Mouse (Mus musculus) thymus, adult 2 months (tissue): Measurements from ENCODE around the gene Hdac4.

ENCODE experiments used
- CTCF ChIP-seq: fragments of 200-500 bp; IDR thresholded peaks from 2 replicates; pipeline ENCODE4 v1.5.1; 2012; ENCODE audit warnings: mild to moderate bottlenecking, control low read depth, low read length, moderate library complexity, borderline replicate concordance; ENCODE audit not compliant: control insufficient read depth, poor library complexity, insufficient read depth; ENCODE audit errors: extremely low read depth
- POLR2A ChIP-seq: fragments of 200-500 bp; IDR thresholded peaks from 2 replicates; pipeline ENCODE4 v1.6.1; 2012; ENCODE audit warnings: mild to moderate bottlenecking, low read length, control low read depth, moderate library complexity; ENCODE audit not compliant: control insufficient read depth, poor library complexity, insufficient read depth; ENCODE audit errors: extremely low read depth

GRCm38 (mm10) chr1:91954954-91955353, 240.5 kb downstream of the Hdac4 start:
- TF ChIP-seq CTCF (no peak), POLR2A (no peak)
